Mouse (Mus musculus) heart, adult 8-10 months (tissue): Measurements from ENCODE around the gene Gfod1. TPM values are rescaled to one million over a fixed set of nuclear protein-coding genes. Genes with fewer than 3 reads are reported as not detected.

Experiments
- DNase-seq: peaks from one replicate; pipeline ENCODE4 v3.0.0; 2022; ENCODE audit warnings: low spot score
- total RNA-seq, 4 experiments: library from RNA; stranded (reverse); gene quantifications; 2 replicates each; pipeline ENCODE4 v1.2.4; 2022

Gfod1 gene
- total RNA-seq, 4 experiments from 2014 or later, result 28.2 to 33.9 (median 30.5) TPM

DNA sequence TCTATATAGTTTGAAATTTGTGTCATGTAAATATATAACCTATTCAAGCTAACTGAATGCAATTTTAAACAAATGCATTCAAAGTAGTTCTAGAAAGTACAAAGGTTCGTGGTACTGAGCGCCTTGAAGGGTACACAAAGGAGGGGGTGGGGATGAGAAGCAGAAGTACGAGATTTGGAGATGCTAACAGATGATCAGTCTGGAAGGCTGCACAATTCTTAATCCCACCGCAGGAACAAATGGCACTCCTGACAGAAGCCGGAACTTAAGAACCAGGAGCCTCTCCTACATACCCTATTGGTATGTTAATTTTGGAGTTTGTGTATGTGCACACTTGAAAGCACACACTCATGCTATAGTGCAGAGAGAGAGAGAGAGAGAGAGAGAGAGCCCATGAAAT lies 4.8 kb downstream of the Gfod1 start:
- DNase-seq, result no peak

- DNase-seq, result no peak
Measured at GRCm38 (mm10) chr13:43297526-43297925, 6.4 kb downstream of the Gfod1 start.

DNA sequence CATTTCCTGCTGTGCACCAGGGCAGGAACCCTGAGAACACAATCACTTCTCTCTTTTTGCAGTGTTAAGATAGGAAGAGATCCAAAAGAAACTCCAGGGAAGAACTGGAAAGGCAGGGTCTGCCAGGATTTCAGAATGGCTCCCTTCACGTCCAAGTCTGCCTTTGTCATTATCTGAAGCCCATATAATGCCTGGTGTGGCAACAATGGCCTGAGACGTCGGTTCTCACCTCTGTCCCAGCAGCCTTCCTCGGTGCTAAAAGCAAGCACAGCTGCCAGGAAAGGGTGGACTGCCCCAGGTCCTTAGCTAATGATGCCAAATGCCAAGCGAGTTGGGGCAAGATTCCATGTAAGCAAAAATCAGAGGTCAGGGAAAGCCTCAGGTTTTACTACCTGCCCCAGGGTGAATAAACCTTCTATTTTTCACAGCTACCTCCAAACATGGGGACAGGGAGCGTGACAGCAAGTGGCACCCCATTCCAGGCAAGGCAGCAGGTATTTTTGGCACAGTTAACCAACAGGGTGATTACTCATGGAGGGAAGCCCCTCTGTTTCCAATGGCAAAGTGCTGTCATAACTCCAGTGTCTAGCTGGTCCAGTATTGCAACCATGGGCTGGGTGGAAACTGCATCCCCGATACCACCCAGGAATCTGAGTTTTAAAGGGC lies 7.7 kb downstream of the Gfod1 start:
- DNase-seq, result peak; percentile 52

GRCm38 (mm10) chr13:43295684-43296083 lies 8.3 kb downstream of the Gfod1 start:
- DNase-seq, result no peak

DNA sequence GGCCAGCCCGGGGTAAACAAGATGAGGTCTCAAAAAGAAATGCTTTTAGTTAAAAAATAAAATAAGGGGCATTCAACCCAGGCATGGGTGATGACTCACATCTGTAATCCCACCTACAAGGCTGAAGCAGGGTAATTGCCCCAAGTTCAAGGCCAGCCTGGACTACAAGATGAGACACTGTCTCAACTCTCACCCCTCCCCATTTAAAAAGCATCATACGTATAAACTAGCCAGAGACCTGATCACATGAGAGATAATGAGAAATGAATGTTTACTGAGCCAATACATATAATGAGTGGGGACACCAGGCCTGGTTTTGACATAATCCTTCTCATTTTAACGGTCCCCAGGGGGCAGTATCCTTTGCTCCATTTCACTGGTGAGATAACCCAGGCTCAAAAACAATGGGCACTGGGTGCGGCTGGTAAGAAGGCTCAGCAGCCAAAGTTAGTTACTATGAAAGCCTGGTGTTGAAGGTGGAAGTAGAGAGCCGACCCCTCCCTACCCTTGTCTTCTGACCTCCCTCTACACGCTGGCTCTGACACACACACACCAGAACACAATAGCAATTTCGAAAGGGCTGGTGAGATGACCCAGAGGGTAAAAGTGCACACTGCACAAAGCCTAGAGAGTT lies 8.9 kb downstream of the Gfod1 start:
- peak; percentile 55 for DNase-seq

DNA sequence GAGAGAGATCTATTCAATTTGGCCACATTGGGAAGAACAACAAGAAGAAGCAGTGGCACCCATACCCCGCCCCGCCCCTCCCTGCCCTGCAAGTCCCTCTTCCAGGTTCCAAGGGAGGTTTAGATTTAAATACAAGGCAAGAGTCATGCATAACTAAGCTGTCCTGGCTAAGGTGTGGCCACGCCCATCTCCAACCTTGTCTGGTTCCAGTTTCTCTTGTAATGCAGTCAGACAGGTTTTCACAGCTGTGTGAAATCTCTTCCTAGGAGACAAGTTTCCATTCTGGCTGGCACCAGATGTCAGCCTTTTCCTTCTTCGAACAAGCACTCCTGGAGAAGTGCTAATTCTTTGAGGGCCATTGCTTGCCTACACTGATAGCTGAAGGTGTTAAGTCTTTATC lies 11.1 kb downstream of the Gfod1 start:
- no peak for DNase-seq

DNA sequence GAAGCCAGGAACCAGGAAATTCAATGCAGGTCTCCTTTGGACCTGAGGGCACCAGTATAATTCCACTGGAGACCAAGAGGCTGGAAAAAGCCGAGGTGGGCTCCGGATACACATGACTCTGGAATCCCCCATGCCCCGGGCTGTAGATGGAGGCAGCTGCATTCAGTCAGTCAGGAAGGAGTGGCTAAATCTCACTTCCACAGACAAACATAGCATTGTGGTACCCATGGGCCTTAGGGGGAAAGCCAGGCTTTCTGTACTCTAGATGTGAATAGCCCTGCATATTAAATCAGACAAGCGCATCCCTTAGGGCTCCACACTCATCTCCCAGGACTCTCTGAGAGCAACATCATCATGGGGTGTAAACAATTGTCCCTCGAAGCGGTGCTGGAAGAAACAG lies 14.9 kb downstream of the Gfod1 start:
- DNase-seq, result no peak

DNA sequence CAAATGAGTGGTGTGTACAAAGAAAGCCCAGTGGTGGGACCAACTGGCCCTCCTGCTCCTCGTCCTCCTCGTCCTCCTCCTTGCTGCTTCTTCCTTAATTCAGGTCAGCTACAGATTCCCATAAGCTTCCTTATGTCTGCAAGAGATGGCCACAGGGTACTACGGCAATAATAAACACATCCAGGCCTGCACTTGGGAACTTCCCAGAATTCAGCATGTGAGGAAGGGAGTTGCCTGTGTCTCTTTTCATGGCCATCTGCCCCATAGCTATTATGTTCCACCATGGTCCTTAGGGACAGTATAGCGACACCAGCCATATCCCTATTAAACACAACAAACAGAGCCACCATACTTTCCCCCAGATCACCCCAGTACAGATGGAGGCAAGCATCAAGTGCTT lies 15.5 kb downstream of the Gfod1 start:
- DNase-seq, result no peak

GRCm38 (mm10) chr13:43288026-43288425 lies 15.9 kb downstream of the Gfod1 start:
- DNase-seq, result no peak

DNA sequence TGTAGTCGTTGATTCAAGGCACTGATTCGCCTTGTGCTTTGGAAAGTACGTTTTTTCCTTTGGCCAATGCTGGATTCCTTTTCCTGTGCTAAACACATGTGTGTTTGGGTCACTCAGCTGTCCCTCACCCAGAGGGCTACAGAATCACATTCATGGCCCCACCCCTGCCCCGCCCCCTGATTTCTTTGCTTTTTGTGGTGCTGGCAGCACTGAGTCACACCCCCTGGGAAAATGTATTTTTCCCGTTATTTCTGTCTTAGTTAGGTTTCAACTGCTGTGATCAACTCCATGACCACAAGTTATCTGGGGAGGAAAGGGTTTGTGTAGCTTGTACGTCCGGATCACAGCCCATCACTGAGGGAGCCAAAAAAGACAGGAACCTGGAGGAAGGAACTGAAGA lies 17.1 kb downstream of the Gfod1 start:
- DNase-seq, result no peak

- DNase-seq, result no peak
Measured at GRCm38 (mm10) chr13:43284711-43285151, 19.2 kb downstream of the Gfod1 start.

DNA sequence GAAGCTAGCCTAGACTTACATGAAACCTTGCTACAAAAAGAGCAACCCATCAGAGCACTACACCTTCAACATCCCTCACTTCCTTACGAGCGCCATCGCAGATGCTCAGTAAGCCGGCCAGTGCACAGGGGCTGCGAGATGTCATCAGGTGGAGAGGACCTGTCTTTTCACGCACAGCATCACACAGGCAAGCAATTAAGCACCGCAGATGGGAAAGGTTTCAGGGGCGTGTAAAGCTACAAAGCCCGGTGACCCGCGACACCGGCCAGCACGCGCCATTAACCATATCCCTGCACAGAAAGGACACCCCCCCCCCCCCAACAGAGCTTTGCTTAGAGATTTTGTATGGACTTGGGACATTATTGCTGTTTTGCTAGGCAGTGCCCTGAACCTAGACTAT lies 30.1 kb downstream of the Gfod1 start:
- DNase-seq, result no peak

GRCm38 (mm10) chr13:43272303-43273135 lies 31.5 kb downstream of the Gfod1 start:
- no peak for DNase-seq

- peak; percentile 56 for DNase-seq
Measured at GRCm38 (mm10) chr13:43271481-43271880, 32.5 kb downstream of the Gfod1 start.

DNA sequence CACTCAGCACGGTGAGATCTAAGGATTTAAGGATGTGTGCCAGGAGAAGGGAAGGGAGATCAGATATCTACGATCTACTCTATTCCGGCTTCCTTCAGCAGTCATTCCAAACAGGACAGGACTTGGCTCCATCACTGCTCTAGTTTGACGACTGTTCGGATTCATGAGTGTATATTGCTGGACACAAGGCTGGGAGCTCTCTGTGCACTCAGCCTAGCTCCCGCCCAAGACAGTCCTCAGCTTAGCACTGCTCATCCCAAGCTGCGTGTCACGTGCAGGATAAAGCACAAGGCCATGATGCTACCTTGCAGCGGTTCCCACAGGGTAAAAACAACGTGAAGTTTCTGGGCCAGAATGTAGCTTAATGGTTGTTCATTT lies 33.8 kb downstream of the Gfod1 start:
- no peak for DNase-seq

- no peak for DNase-seq
Measured at GRCm38 (mm10) chr13:43269460-43270219, 34.3 kb downstream of the Gfod1 start.

- DNase-seq, result no peak
Measured at GRCm38 (mm10) chr13:43268539-43269327, 35.2 kb downstream of the Gfod1 start.

DNA sequence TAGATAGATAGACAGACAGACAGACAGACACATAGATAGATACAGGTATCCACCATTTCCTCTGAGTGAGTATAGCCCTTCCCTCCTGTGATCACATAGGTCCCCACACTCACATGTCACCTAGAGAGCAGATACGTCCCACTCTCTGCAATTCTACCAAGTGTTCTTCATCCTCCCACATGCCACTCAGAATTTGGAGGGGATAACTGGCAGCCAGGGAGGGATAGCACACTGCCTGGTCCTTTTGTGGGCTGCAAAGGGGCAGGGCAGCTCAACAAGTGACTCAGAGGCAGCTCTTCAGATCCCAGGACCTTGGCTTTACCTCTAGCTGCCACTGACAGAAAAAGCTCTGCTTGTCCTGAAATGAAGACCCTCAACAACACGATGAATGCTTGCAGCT lies 36.1 kb downstream of the Gfod1 start:
- no peak for DNase-seq

DNA sequence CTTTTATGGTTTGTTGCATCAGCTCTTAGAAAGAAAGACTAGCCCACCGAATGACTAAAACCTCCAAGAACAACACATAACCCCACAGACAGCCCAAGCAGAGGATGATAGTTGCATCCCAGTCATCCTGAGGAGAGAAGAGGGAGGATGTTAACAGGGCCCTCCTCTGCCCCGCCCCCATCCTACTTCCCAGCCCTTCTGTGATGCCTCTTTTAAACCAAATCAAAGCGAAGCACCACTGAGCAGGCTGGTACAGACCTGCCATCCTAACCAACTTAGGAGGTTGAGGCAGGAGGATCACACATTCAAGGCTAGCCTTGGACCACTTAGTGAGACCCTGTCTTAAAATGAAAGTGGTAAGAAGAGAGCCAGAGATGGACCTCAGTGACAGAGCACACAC lies 36.8 kb downstream of the Gfod1 start:
- no peak for DNase-seq

GRCm38 (mm10) chr13:43266333-43266732 lies 37.6 kb downstream of the Gfod1 start:
- DNase-seq, result no peak

GRCm38 (mm10) chr13:43265116-43265515 lies 38.9 kb downstream of the Gfod1 start:
- DNase-seq, result no peak
